Comparison of ENCODE assay signal across 22 mouse cellular contexts in genomic region chr7:75008481-75008880, GRCm38 (mm10).
"Had no signal": no experiment of that assay in that cellular context is flagged by ENCODE, and none has a peak within 500 bp of the region (broad histone marks: within the 10 kb centered on the region; RNA-seq: fewer than 3 reads in every experiment).

No protein-coding gene starts in this region.

- H3K27me3 ChIP-seq: limb, embryonic 12.5 days; limb, embryonic 15.5 days; megakaryocyte, embryonic 14.5 days; midbrain, embryonic 13.5 days; neural tube, embryonic 13.5 days; stomach, embryonic 15.5 days had no signal

- H3K9me3 ChIP-seq: limb, embryonic 12.5 days; limb, embryonic 15.5 days; megakaryocyte, embryonic 14.5 days; midbrain, embryonic 10.5 days; midbrain, embryonic 13.5 days; neural tube, embryonic 13.5 days; stomach, embryonic 15.5 days had no signal

- H3K27ac ChIP-seq: kidney, postnatal 0 days; limb, embryonic 12.5 days; limb, embryonic 15.5 days; liver, embryonic 14.5 days; midbrain, embryonic 10.5 days; midbrain, embryonic 13.5 days; neural tube, embryonic 13.5 days; stomach, embryonic 15.5 days had no signal

- H3K4me2 ChIP-seq: limb, embryonic 12.5 days; limb, embryonic 15.5 days; liver, embryonic 11.5 days; lung, embryonic 14.5 days; midbrain, embryonic 13.5 days; neural tube, embryonic 13.5 days; stomach, embryonic 15.5 days had no signal

- ATAC-seq: liver, postnatal 0 days; lung, postnatal 0 days; midbrain, embryonic 13.5 days; midbrain, embryonic 16.5 days had no signal

- H3K9ac ChIP-seq: limb, embryonic 12.5 days; limb, embryonic 15.5 days; liver, embryonic 14.5 days; liver, postnatal 0 days; lung, embryonic 14.5 days; midbrain, embryonic 13.5 days; neural tube, embryonic 13.5 days; stomach, embryonic 15.5 days had no signal

- H3K4me3 ChIP-seq: limb, embryonic 12.5 days; limb, embryonic 15.5 days; megakaryocyte, embryonic 14.5 days; midbrain, embryonic 10.5 days; midbrain, embryonic 13.5 days; myocyte; neural tube, embryonic 13.5 days; stomach, embryonic 15.5 days had no signal

- H3K36me3 ChIP-seq: limb, embryonic 12.5 days; limb, embryonic 15.5 days; midbrain, embryonic 10.5 days; midbrain, embryonic 13.5 days; neural tube, embryonic 13.5 days; stomach, embryonic 15.5 days had no signal

- DNase-seq: kidney, postnatal 25 days; left cerebral cortex, postnatal 4 days; liver, postnatal 0 days; lung, embryonic 14.5 days; retina, postnatal 1 day; right cerebral cortex, postnatal 4 days; spleen, adult 18-20 months; thymus, adult 18-20 months; thymus, postnatal 36 days had no signal

- H3K4me1 ChIP-seq: limb, embryonic 12.5 days; limb, embryonic 15.5 days; megakaryocyte, embryonic 14.5 days; midbrain, embryonic 10.5 days; midbrain, embryonic 13.5 days; neural tube, embryonic 13.5 days; stomach, embryonic 15.5 days had no signal
